Mouse (Mus musculus): ENCODE results near the gene Gm281. TPM values are rescaled to one million over a fixed set of nuclear protein-coding genes. Genes with fewer than 3 reads are reported as not detected.

Gene Gm281
- polyA plus RNA-seq, 1 experiment from 2014 or later, result not detected

DNA sequence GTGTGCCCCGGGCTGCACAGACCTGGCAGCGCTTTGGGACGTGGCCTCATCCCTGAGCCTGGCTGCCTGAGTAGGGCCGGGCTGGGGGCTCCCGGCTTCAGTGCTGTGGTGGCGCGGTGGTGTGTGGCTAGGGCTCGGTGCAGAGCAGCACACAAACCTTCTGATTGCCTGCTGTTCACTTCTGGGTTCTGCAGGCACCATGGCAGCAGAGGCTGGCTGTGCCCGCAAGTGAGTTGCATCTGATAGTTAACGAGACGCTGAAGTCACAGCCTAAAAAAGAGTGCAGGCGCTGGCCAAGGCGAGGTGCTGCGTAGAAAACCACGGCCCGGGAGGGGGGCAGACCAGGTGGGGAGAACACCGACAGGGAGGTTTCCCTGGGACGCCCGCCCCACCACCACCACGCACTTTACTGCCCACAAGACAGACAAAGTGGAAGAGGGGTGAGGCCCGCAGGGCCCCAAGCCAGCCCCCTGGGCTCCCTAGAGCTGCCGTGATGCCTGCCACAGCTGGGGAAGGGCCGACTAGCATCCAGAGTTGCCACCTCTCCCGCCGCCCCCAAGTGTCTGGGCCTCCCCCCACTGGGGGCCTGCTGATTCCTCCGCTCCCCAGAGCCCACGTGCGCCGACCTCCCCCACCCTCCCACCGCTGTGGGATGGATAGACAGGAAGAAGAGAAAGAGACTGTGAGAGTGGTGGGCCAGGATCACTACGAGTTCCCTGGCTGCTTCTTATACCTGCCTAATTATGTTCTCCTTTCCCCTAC lies 19.2 kb upstream of the Gm281 start:
- Histone ChIP-seq H3K4me1 (peaks cover 5% of the 10 kb centered on the region; the same call in 1 of the 2 replicates), H3K36me3 (no peaks in the 10 kb centered on the region), H3K4me2 (replicated peaks) (peak overlapping the region; percentile 63), H3K4me3 (peak overlapping the region; percentile 31), H3K27ac (no peak overlapping the region), H3K27me3 (no peaks in the 10 kb centered on the region), H3K9me3 (peaks cover 5% of the 10 kb centered on the region; the same call in 1 of the 2 replicates), H3K9ac (peak overlapping the region; percentile 54)
- WGBS, result 27% methylated on average over 30 of the region's 31 CpGs
- peak; percentile 60; the same call in 1 of the 2 replicates for ATAC-seq (ENCODE audit: insufficient number of reproducible peaks, insufficient read depth, low FRiP score, low TSS enrichment)

GRCm38 (mm10) chr14:13917630-13918029 lies 3.4 kb upstream of the Gm281 start:
- no peak for ATAC-seq (ENCODE audit: insufficient number of reproducible peaks, insufficient read depth, low FRiP score, low TSS enrichment)
- H3K4me3 ChIP-seq, result no peak overlapping the region
- H3K27me3 ChIP-seq, result no peaks in the 10 kb centered on the region
- H3K36me3 ChIP-seq, result no peaks in the 10 kb centered on the region
- no peak overlapping the region for H3K9ac ChIP-seq
- H3K9me3 ChIP-seq, result no peaks in the 10 kb centered on the region
- H3K4me1 ChIP-seq, result no peaks in the 10 kb centered on the region
- WGBS, result 41% methylated on average over 3 of the region's 3 CpGs
- no peak overlapping the region for H3K4me2 ChIP-seq (replicated peaks)
- no peak overlapping the region for H3K27ac ChIP-seq

DNA sequence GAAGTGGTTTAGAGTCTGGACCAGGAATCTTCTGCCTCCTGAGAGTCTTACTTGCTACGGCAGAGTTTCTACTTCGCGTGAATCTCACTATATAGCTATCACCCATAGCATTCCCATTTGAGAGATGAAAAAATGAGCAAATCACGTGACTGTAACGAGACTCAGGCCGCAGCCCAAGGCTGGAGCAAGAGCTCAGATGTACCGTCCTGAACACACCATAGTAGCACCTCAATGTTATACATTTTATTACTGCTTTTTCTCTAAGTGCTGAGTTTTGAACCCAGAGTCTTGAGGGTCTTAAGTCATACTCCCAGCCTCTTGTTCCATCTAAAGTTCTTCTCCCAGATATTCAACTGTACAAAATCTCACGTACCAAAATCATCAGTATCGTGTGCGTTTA lies 2.9 kb upstream of the Gm281 start:
- 85% methylated on average over 10 of the region's 10 CpGs for WGBS
- Histone ChIP-seq H3K4me2 (replicated peaks) (no peak overlapping the region), H3K9ac (no peak overlapping the region), H3K36me3 (no peaks in the 10 kb centered on the region), H3K27ac (no peak overlapping the region), H3K9me3 (no peaks in the 10 kb centered on the region), H3K4me3 (no peak overlapping the region), H3K4me1 (no peaks in the 10 kb centered on the region), H3K27me3 (no peaks in the 10 kb centered on the region)
- ATAC-seq (ENCODE audit: insufficient number of reproducible peaks, insufficient read depth, low FRiP score, low TSS enrichment), result no peak

- Histone ChIP-seq H3K4me3 (no peak overlapping the region), H3K27ac (no peak overlapping the region), H3K27me3 (no peaks in the 10 kb centered on the region), H3K4me1 (no peaks in the 10 kb centered on the region), H3K9ac (no peak overlapping the region), H3K4me2 (replicated peaks) (no peak overlapping the region), H3K36me3 (no peaks in the 10 kb centered on the region), H3K9me3 (no peaks in the 10 kb centered on the region)
- ATAC-seq (ENCODE audit: insufficient number of reproducible peaks, insufficient read depth, low FRiP score, low TSS enrichment), result no peak
- 67% methylated on average over 4 of the region's 4 CpGs for WGBS
These were observed 929 bp upstream of the Gm281 start for GRCm38 (mm10) chr14:13915207-13915606.

DNA sequence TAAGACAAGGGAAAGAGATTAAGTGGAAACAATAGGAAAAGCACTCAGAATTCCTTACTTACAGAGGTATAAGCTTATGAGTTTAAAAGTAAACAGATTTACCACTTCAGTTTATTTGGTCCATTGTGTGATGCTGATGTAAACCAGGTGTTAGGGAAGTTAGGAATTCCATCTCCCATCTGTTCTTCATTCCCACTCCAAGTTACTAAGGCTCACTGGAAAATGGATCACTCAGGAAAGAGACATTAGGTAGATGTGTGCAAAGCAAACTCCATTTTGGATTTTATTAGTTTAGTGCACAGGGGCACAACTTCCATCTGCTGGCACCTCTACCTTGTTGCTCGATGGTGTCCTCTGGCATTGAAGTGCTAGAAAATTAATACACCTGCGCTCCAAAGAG lies 4.1 kb downstream of the Gm281 start:
- Histone ChIP-seq H3K9ac (no peak overlapping the region), H3K27me3 (no peaks in the 10 kb centered on the region), H3K4me2 (replicated peaks) (no peak overlapping the region), H3K36me3 (no peaks in the 10 kb centered on the region), H3K4me1 (no peaks in the 10 kb centered on the region), H3K27ac (no peak overlapping the region), H3K9me3 (no peaks in the 10 kb centered on the region), H3K4me3 (no peak overlapping the region)
- WGBS, result 82% methylated on average over 2 of the region's 2 CpGs
- no peak for ATAC-seq (ENCODE audit: insufficient number of reproducible peaks, insufficient read depth, low FRiP score, low TSS enrichment)

GRCm38 (mm10) chr14:13907145-13907544 lies 7.1 kb downstream of the Gm281 start:
- no peaks in the 10 kb centered on the region for H3K4me1 ChIP-seq
- no peak overlapping the region for H3K27ac ChIP-seq
- H3K9ac ChIP-seq, result no peak overlapping the region
- H3K36me3 ChIP-seq, result no peaks in the 10 kb centered on the region
- H3K4me3 ChIP-seq, result no peak overlapping the region
- H3K27me3 ChIP-seq, result no peaks in the 10 kb centered on the region
- no peak overlapping the region for H3K4me2 ChIP-seq (replicated peaks)
- ATAC-seq (ENCODE audit: insufficient number of reproducible peaks, insufficient read depth, low FRiP score, low TSS enrichment), result no peak
- no peaks in the 10 kb centered on the region for H3K9me3 ChIP-seq
- WGBS, result 86% methylated on average over 7 of the region's 7 CpGs

- Histone ChIP-seq H3K4me3 (no peak overlapping the region), H3K27ac (no peak overlapping the region), H3K27me3 (no peaks in the 10 kb centered on the region), H3K4me1 (no peaks in the 10 kb centered on the region), H3K9me3 (no peaks in the 10 kb centered on the region), H3K4me2 (replicated peaks) (no peak overlapping the region), H3K36me3 (no peaks in the 10 kb centered on the region), H3K9ac (no peak overlapping the region)
- WGBS, result 87% methylated on average over 1 of the region's 1 CpGs
- no peak for ATAC-seq (ENCODE audit: insufficient number of reproducible peaks, insufficient read depth, low FRiP score, low TSS enrichment)
These were observed 7.8 kb downstream of the Gm281 start for GRCm38 (mm10) chr14:13906461-13906860.

GRCm38 (mm10) chr14:13901611-13902067 lies 12.6 kb downstream of the Gm281 start:
- Histone ChIP-seq H3K27me3 (0 out of 2 replicates have a peak, but pooled peaks cover 8% of the 10 kb centered on the region), H3K9ac (peak overlapping the region; percentile 59), H3K4me2 (replicated peaks) (peak overlapping the region; percentile 61), H3K36me3 (no peaks in the 10 kb centered on the region), H3K27ac (no peak overlapping the region), H3K4me1 (no peaks in the 10 kb centered on the region), H3K9me3 (no peaks in the 10 kb centered on the region), H3K4me3 (peak overlapping the region; percentile 45)
- ATAC-seq (ENCODE audit: insufficient number of reproducible peaks, insufficient read depth, low FRiP score, low TSS enrichment), result peak; percentile 35; the same call in 1 of the 2 replicates
- under 1% methylated on average over 22 of the region's 22 CpGs for WGBS

GRCm38 (mm10) chr14:13895198-13895597 lies 19.1 kb downstream of the Gm281 start:
- Histone ChIP-seq H3K9ac (no peak overlapping the region), H3K4me2 (replicated peaks) (no peak overlapping the region), H3K4me1 (no peaks in the 10 kb centered on the region), H3K27me3 (no peaks in the 10 kb centered on the region), H3K4me3 (no peak overlapping the region), H3K9me3 (no peaks in the 10 kb centered on the region), H3K27ac (no peak overlapping the region), H3K36me3 (no peaks in the 10 kb centered on the region)
- no peak for ATAC-seq (ENCODE audit: insufficient number of reproducible peaks, insufficient read depth, low FRiP score, low TSS enrichment)

GRCm38 (mm10) chr14:13893748-13894147 lies 20.5 kb downstream of the Gm281 start:
- WGBS, result 73% methylated on average over 3 of the region's 3 CpGs
- H3K36me3 ChIP-seq, result no peaks in the 10 kb centered on the region
- no peak overlapping the region for H3K4me3 ChIP-seq
- H3K27me3 ChIP-seq, result no peaks in the 10 kb centered on the region
- H3K4me1 ChIP-seq, result no peaks in the 10 kb centered on the region
- no peak overlapping the region for H3K4me2 ChIP-seq (replicated peaks)
- no peak overlapping the region for H3K9ac ChIP-seq
- no peak for ATAC-seq (ENCODE audit: insufficient number of reproducible peaks, insufficient read depth, low FRiP score, low TSS enrichment)
- no peaks in the 10 kb centered on the region for H3K9me3 ChIP-seq
- no peak overlapping the region for H3K27ac ChIP-seq

DNA sequence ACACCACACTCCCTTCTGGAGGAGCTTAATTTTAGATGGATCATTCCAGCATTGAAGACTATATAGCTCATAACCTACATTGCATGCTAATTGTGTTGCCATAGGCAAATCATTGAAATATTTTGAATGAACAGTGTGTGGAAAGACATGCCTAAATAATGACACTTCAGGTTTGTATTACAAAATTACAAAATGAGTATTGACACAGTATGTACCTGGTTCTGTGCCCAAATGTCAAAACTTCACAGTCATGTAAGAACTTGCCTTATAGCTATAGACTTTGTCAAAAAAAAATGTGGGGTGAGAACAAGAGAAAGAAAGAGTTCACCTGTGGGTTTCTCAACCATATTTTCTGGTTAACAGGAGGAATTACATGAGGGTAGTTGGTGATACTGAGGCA lies 52.9 kb downstream of the Gm281 start:
- H3K9me3 ChIP-seq, result no peaks in the 10 kb centered on the region
- H3K4me1 ChIP-seq, result no peaks in the 10 kb centered on the region
- H3K4me2 ChIP-seq (replicated peaks), result no peak overlapping the region
- H3K27me3 ChIP-seq, result no peaks in the 10 kb centered on the region
- ATAC-seq (ENCODE audit: insufficient number of reproducible peaks, insufficient read depth, low FRiP score, low TSS enrichment), result no peak
- no peak overlapping the region for H3K27ac ChIP-seq
- no peak overlapping the region for H3K4me3 ChIP-seq
- H3K36me3 ChIP-seq, result no peaks in the 10 kb centered on the region
- no peak overlapping the region for H3K9ac ChIP-seq

GRCm38 (mm10) chr14:13812801-13813479 lies 101.3 kb downstream of the Gm281 start:
- WGBS, result 79% methylated on average over 3 of the region's 3 CpGs
- H3K4me3 ChIP-seq, result no peak overlapping the region
- H3K4me1 ChIP-seq, result no peaks in the 10 kb centered on the region
- no peak overlapping the region for H3K27ac ChIP-seq
- H3K27me3 ChIP-seq, result no peaks in the 10 kb centered on the region
- no peak for ATAC-seq (ENCODE audit: insufficient number of reproducible peaks, insufficient read depth, low FRiP score, low TSS enrichment)
- no peaks in the 10 kb centered on the region for H3K9me3 ChIP-seq
- H3K4me2 ChIP-seq (replicated peaks), result no peak overlapping the region
- no peaks in the 10 kb centered on the region for H3K36me3 ChIP-seq
- no peak overlapping the region for H3K9ac ChIP-seq
